Mouse (Mus musculus): ENCODE data around the gene Gm11985.

DNA sequence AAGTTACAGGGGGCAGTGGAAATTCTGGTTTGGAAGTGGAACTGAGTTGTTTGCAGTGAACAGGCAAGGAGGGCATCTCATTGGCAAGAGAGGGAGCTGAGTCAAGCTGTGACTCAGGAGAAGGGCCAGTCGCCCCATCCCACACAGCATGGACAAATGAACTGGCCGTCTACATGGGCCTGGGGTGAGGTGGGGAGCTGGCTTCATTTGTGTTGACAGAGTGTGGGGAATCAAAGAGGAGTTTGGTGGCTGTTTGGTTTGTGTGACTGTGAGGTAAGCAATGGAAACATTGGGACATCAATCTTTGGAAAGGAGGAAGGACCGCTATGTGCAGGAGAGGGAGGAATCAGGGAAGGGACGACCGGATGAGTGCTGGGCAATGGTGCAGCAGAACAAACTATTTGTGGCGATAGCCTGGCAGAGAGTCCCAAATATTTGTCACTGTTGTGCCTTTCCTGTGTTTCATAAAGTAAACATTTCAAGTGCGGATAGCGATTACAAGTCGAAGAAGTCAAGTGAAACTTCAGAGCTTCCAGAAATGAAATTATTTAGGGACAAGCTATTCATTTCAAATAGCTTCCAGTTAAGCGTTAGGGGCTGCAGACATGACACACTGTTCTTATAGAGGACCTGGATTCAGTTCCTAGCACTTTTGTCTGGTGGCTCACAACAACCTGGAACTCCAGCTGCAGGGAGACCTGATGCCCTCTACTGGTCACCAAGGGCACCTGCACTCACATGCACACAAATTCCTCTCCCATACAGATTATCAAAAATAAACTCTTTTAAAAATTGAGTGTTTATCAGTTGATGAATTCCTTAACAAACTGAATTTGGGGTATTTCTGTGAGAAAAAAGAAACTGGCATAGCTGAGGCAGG is 6.3 kb upstream of the Gm11985 start:
- TF ChIP-seq CTCF (IDR thresholded peaks at IDR 0.05; ENCODE audit: extremely low read depth, insufficient read length, insufficient replicate concordance, low read depth, low read length) (peak; percentile 11; the same call in 1 of the 2 replicates), POLR2A (IDR thresholded peaks at IDR 0.05; ENCODE audit: low read depth, low read length) (no peak)

Measured in small intestine, adult 2 months (tissue).